Mouse (Mus musculus) liver, postnatal 0 days (tissue): ENCODE data around the gene Cdc73.

Source experiments
- CTCF ChIP-seq: sonication (generic); IDR thresholded peaks from 2 replicates; pipeline ENCODE4 v1.5.1; 2016; ENCODE audit warnings: antibody characterized with exemption, low read depth
- EP300 ChIP-seq: IDR thresholded peaks from 2 replicates; pipeline ENCODE4 v1.6.1; 2016; ENCODE audit warnings: antibody characterized with exemption, low read depth, mild to moderate bottlenecking

GRCm38 (mm10) chr1:143741331-143741730 lies 38.6 kb upstream of the Cdc73 start:
- TF ChIP-seq CTCF (no peak), EP300 (no peak)
